Mouse (Mus musculus) G1E (cell line): ENCODE measurements at regions not wholly inside any gene's neighbourhood (a gene's known extent, or its start where the extent isn't known, plus 50 kb on each side); places are given as distances from the start of the nearest gene placed in this dataset.

Experiments
- ATAC-seq: 2 replicates; pipeline ENCODE4 v1.8.0; 2016; ENCODE audit warnings: mild to moderate bottlenecking; ENCODE audit not compliant: insufficient number of reproducible peaks, poor library complexity, low FRiP score, severe bottlenecking; ENCODE audit errors: extremely low read depth
- DNase-seq: peaks from one replicate; pipeline ENCODE4 v3.0.0; 2012; ENCODE audit warnings: low spot score
- H3K27me3 ChIP-seq: 2 replicates; pipeline ENCODE4 v1.6.1; 2012; ENCODE audit warnings: mild to moderate bottlenecking, low read length, inconsistent platforms; ENCODE audit not compliant: insufficient read depth
- H3K36me3 ChIP-seq: replicated peaks from 2 replicates; pipeline ENCODE3; 2012; ENCODE audit warnings: mild to moderate bottlenecking, inconsistent platforms
- H3K4me1 ChIP-seq: 2 replicates; pipeline ENCODE4 v1.6.1; 2012; ENCODE audit warnings: low read depth, low read length, inconsistent platforms, mixed read lengths; ENCODE audit not compliant: insufficient read depth
- H3K4me3 ChIP-seq: 2 replicates; pipeline ENCODE4 v1.5.1; 2012; ENCODE audit warnings: low read depth, mild to moderate bottlenecking, inconsistent platforms, low read length, moderate library complexity, mixed read lengths
- H3K9me3 ChIP-seq: replicated peaks from 2 replicates; pipeline ENCODE4 v1.6.1; 2012; ENCODE audit warnings: inconsistent platforms
- CTCF ChIP-seq: IDR thresholded peaks from 2 replicates; pipeline ENCODE4 v1.5.1; 2012; ENCODE audit warnings: low read depth, low read length, inconsistent platforms, mixed read lengths
- GATA1 ChIP-seq: IDR thresholded peaks from 2 replicates; pipeline ENCODE4 v1.6.1; 2012; ENCODE audit warnings: borderline replicate concordance, low read length, inconsistent platforms, mixed read lengths
- GATA2 ChIP-seq: IDR thresholded peaks from 2 replicates; pipeline ENCODE4 v1.6.1; 2012; ENCODE audit warnings: low read depth, low read length, inconsistent platforms, borderline replicate concordance
- POLR2AphosphoS5 ChIP-seq: IDR thresholded peaks from 2 replicates; pipeline ENCODE4 v1.6.1; 2012; ENCODE audit warnings: low read depth, low read length, inconsistent platforms; ENCODE audit not compliant: insufficient replicate concordance
- TAL1 ChIP-seq: conservative IDR thresholded peaks from 2 replicates; pipeline ENCODE4 v1.6.1; 2012; ENCODE audit warnings: low read depth, low read length, inconsistent platforms, mixed read lengths

GRCm38 (mm10) chr2:75772251-75772956, 59.6 kb upstream of the Agps start:
- ATAC-seq (no peak), DNase-seq (no peak)
- Histone ChIP-seq H3K4me1 (peaks cover 71% of the 10 kb centered on the region), H3K4me3 (no peak overlapping the region), H3K9me3 (no peaks in the 10 kb centered on the region), H3K36me3 (no peaks in the 10 kb centered on the region), H3K27me3 (no peaks in the 10 kb centered on the region)
- TF ChIP-seq POLR2AphosphoS5, result no peak
- TF ChIP-seq CTCF, result no peak
- TF ChIP-seq GATA1, result no peak
- no peak for TF ChIP-seq GATA2
- TF ChIP-seq TAL1, result no peak

- Histone ChIP-seq H3K27me3 (no peaks in the 10 kb centered on the region), H3K4me1 (peaks cover 66% of the 10 kb centered on the region), H3K36me3 (no peaks in the 10 kb centered on the region), H3K9me3 (no peaks in the 10 kb centered on the region), H3K4me3 (no peak overlapping the region)
- no peak for TF ChIP-seq GATA2
- no peak for TF ChIP-seq CTCF
- no peak for TF ChIP-seq TAL1
- no peak for TF ChIP-seq POLR2AphosphoS5
- no peak for TF ChIP-seq GATA1
- DNase-seq (no peak), ATAC-seq (0 out of 2 replicates have a peak, but pooled peaks have one; percentile 36)
Observed at GRCm38 (mm10) chr2:75770633-75771032, 61.3 kb upstream of the Agps start.

- H3K4me3 ChIP-seq, result no peak overlapping the region
- H3K36me3 ChIP-seq, result no peaks in the 10 kb centered on the region
- TF ChIP-seq TAL1, result no peak
- no peak for TF ChIP-seq GATA1
- TF ChIP-seq GATA2, result no peak
- no peak for TF ChIP-seq POLR2AphosphoS5
- no peak for TF ChIP-seq CTCF
- no peaks in the 10 kb centered on the region for H3K27me3 ChIP-seq
- peaks cover 53% of the 10 kb centered on the region for H3K4me1 ChIP-seq
- no peak for ATAC-seq
- no peaks in the 10 kb centered on the region for H3K9me3 ChIP-seq
- no peak for DNase-seq
Observed at GRCm38 (mm10) chr2:75768559-75769304, 63.2 kb upstream of the Agps start.

- H3K27me3 ChIP-seq, result no peaks in the 10 kb centered on the region
- H3K9me3 ChIP-seq, result no peaks in the 10 kb centered on the region
- peak; percentile 92 for ATAC-seq
- no peak overlapping the region for H3K4me3 ChIP-seq
- TF ChIP-seq TAL1 (no peak), POLR2AphosphoS5 (no peak), CTCF (no peak), GATA2 (no peak), GATA1 (no peak)
- no peaks in the 10 kb centered on the region for H3K36me3 ChIP-seq
- DNase-seq, result peak; percentile 83
- H3K4me1 ChIP-seq, result peaks cover 56% of the 10 kb centered on the region
Observed at GRCm38 (mm10) chr2:75767871-75768558, 63.6 kb upstream of the Nfe2l2 start.

- Histone ChIP-seq H3K9me3 (no peaks in the 10 kb centered on the region), H3K4me3 (no peak overlapping the region), H3K36me3 (no peaks in the 10 kb centered on the region), H3K27me3 (no peaks in the 10 kb centered on the region), H3K4me1 (peaks cover 49% of the 10 kb centered on the region)
- ATAC-seq (no peak), DNase-seq (no peak)
- TF ChIP-seq POLR2AphosphoS5 (no peak), CTCF (no peak), GATA1 (no peak), GATA2 (no peak), TAL1 (no peak)
Observed at GRCm38 (mm10) chr2:75765403-75765802, 61.0 kb upstream of the Nfe2l2 start.

- TF ChIP-seq POLR2AphosphoS5 (no peak), GATA2 (no peak), TAL1 (no peak), GATA1 (no peak), CTCF (no peak)
- DNase-seq (no peak), ATAC-seq (no peak)
- no peaks in the 10 kb centered on the region for H3K36me3 ChIP-seq
- H3K4me1 ChIP-seq, result peaks cover 33% of the 10 kb centered on the region
- no peaks in the 10 kb centered on the region for H3K9me3 ChIP-seq
- H3K27me3 ChIP-seq, result no peaks in the 10 kb centered on the region
- H3K4me3 ChIP-seq, result no peak overlapping the region
Observed at GRCm38 (mm10) chr2:75763252-75763651, 58.8 kb upstream of the Nfe2l2 start.
